Mouse (Mus musculus): Measurements from ENCODE around the gene Ccar1.
"Not testable (repeated sequence)": the region's sequence is repeated elsewhere in the genome, so short reads cannot be mapped to it uniquely, and the experiment has no call there.

The Ccar1 gene

GRCm38 (mm10) chr10:62725771-62726687, 66.1 kb downstream of the Ccar1 start, which contains the start of gene Stox1:
Gene Stox1 (minus strand): TSS chr10:62726128.
- DNase-seq (ENCODE audit: extremely low spot score), result peak; percentile 78

DNA sequence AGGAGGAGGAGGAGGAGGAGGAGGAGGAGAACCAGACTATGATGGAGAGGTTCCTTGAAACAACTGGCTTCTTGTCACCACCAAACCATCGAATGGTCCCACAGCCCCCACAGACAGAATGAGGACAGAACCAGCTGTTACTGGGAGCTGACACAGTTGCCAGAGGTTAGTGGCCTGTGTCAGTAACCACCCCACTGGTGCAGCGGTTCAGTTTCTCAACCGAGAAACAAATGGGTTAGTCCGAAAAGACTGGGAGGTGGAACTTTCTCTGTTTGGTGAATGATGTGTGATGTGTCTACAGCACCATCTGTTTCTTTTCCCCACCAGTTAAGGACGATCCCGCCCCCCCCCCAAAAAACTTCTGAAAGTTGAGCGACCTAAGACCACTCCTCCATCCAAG, 67.2 kb downstream of the Ccar1 start:
- no peak for DNase-seq (ENCODE audit: extremely low spot score)

- DNase-seq (ENCODE audit: extremely low spot score), result no peak
Observed at GRCm38 (mm10) chr10:62722701-62723100, 69.4 kb downstream of the Ccar1 start.

- DNase-seq (ENCODE audit: extremely low spot score), result not testable (repeated sequence)
Observed at GRCm38 (mm10) chr10:62720574-62720973, 71.5 kb downstream of the Ccar1 start.

- DNase-seq (ENCODE audit: extremely low spot score), result no peak
Observed at GRCm38 (mm10) chr10:62713457-62713856, 78.6 kb downstream of the Ccar1 start.

GRCm38 (mm10) chr10:62703579-62703978, 88.5 kb downstream of the Ccar1 start:
- DNase-seq (ENCODE audit: extremely low spot score), result no peak

DNA sequence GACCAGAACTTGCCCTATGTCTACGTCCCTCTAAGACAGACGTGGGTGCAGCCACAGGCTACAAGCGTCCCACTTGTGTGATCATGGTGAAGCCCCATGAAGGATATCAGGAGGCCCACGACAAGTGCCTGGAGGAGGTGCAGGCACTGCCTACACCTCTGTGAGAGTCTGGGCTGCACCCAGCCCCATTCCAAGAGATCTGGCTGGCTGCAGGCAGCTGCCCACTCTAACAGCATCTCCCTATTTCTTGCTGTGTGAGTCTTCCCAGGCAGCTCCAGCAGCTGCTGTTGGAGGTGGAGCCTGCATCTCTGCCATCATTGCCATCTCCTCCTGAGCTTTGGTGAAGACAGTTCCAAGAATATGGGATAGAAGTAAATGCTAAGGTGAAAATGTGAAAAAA, 89.7 kb downstream of the Ccar1 start:
- no peak for DNase-seq (ENCODE audit: extremely low spot score)

Measured in embryo, embryonic 9.5 days (tissue).